Mouse (Mus musculus): ENCODE data around the gene Pkd1l3.

Pkd1l3 gene

GRCm38 (mm10) chr8:109614243-109615210 is at the start of gene Pkd1l3:
TSS of gene Pkd1l3 (plus strand) at chr8:109614517.
- Histone ChIP-seq H3K27me3 (ENCODE audit: control insufficient read depth, insufficient read depth, low read length, poor library complexity, severe bottlenecking) (no peaks in the 10 kb centered on the region), H3K36me3 (ENCODE audit: control insufficient read depth, insufficient read depth, low read length, poor library complexity, severe bottlenecking) (no peaks in the 10 kb centered on the region)
- DNase-seq (ENCODE audit: low read depth, low spot score) = peak; percentile 36

GRCm38 (mm10) chr8:109564766-109565165 is 49.6 kb upstream of the Pkd1l3 start:
- DNase-seq (ENCODE audit: low read depth, low spot score) = no peak
- no peaks in the 10 kb centered on the region; the same call in 1 of the 2 replicates for H3K36me3 ChIP-seq (ENCODE audit: control insufficient read depth, insufficient read depth, low read length, poor library complexity, severe bottlenecking)
- no peaks in the 10 kb centered on the region for H3K27me3 ChIP-seq (ENCODE audit: control insufficient read depth, insufficient read depth, low read length, poor library complexity, severe bottlenecking)

- Histone ChIP-seq H3K27me3 (ENCODE audit: control insufficient read depth, insufficient read depth, low read length, poor library complexity, severe bottlenecking) (no peaks in the 10 kb centered on the region), H3K36me3 (ENCODE audit: control insufficient read depth, insufficient read depth, low read length, poor library complexity, severe bottlenecking) (peaks cover 2% of the 10 kb centered on the region; the same call in 1 of the 2 replicates)
- DNase-seq (ENCODE audit: low read depth, low spot score) = peak; percentile 100
These were observed 48.6 kb upstream of the Pkd1l3 start, which contains the start of the genes Dhx38 and Txnl4b for GRCm38 (mm10) chr8:109565498-109566333. TSS of gene Dhx38 (minus strand) at chr8:109565861. TSS of gene Txnl4b (plus strand) at chr8:109565892.

GRCm38 (mm10) chr8:109571139-109571538 is 43.2 kb upstream of the Pkd1l3 start:
- DNase-seq (ENCODE audit: low read depth, low spot score) = no peak
- H3K27me3 ChIP-seq (ENCODE audit: control insufficient read depth, insufficient read depth, low read length, poor library complexity, severe bottlenecking) = no peaks in the 10 kb centered on the region
- peaks cover 7% of the 10 kb centered on the region; the same call in 1 of the 2 replicates for H3K36me3 ChIP-seq (ENCODE audit: control insufficient read depth, insufficient read depth, low read length, poor library complexity, severe bottlenecking)

DNA sequence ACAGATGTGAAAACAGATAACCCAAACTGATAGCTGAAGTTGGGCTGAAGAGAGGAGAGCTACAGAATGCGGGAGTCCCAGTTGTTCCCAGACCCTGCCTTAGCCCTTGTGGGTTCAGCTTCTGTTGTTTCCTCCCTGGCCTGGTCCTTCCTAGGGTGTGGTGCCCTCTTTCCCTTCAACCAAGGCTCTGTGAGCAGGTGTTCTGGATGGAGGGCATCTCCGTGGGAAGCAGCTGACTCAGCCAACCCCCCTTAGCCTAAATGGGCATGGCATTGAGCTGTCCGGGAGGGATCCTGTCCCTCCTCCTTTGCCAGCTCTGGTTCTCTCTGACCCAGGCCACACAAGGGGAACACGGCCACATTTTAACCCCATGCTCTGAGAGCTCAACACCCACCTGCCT is 38.0 kb upstream of the Pkd1l3 start:
- Histone ChIP-seq H3K36me3 (ENCODE audit: control insufficient read depth, insufficient read depth, low read length, poor library complexity, severe bottlenecking) (peaks cover 5% of the 10 kb centered on the region; the same call in 1 of the 2 replicates), H3K27me3 (ENCODE audit: control insufficient read depth, insufficient read depth, low read length, poor library complexity, severe bottlenecking) (no peaks in the 10 kb centered on the region)
- DNase-seq (ENCODE audit: low read depth, low spot score) = no peak

DNA sequence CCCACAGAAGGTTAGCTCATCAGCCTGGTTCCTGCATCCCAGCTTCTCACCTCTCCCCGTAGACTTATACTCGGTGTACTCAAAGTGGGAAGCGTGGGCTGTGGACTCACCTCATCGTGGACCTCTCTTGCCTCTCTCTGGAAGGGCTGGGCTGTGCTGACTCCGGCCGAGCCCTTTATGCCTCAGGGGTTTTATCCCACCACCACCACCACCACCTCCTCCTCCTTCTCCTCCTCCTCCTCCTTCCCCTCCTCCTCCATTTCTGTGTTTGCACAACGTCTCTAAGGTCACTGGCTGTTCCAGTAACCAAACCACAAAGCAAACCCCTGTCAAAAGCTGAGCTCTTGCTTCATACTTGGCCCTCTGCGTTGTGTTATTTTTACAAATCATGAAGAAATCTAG is 35.4 kb upstream of the Pkd1l3 start, which contains the start of gene Hp:
Hp (minus strand) TSS at position 273 of the 402 bp plus-strand sequence.
- Histone ChIP-seq H3K27me3 (ENCODE audit: control insufficient read depth, insufficient read depth, low read length, poor library complexity, severe bottlenecking) (no peaks in the 10 kb centered on the region), H3K36me3 (ENCODE audit: control insufficient read depth, insufficient read depth, low read length, poor library complexity, severe bottlenecking) (no peaks in the 10 kb centered on the region)
- DNase-seq (ENCODE audit: low read depth, low spot score) = no peak

DNA sequence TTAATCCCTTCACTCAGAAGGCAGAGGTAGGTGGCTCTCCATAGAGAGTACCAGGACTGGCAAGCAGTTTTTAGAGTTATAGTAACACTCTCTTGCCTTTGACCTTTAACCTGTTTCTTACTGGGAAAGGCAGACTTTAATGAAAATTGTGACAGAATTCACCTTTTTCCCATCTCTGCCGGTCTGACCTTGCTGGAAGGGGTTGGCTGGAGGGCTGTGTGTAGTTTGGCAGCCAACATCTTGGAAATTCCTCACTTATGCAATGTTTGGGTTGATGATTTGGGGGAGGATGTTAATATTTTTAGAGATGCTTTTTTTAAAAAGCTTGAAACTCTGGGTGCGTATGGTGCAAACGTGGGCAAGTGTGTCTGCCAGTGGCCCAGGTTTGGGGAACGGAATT is 30.0 kb upstream of the Pkd1l3 start:
- no peak for DNase-seq (ENCODE audit: low read depth, low spot score)
- no peaks in the 10 kb centered on the region for H3K36me3 ChIP-seq (ENCODE audit: control insufficient read depth, insufficient read depth, low read length, poor library complexity, severe bottlenecking)
- no peaks in the 10 kb centered on the region; the same call in 1 of the 2 replicates for H3K27me3 ChIP-seq (ENCODE audit: control insufficient read depth, insufficient read depth, low read length, poor library complexity, severe bottlenecking)

DNA sequence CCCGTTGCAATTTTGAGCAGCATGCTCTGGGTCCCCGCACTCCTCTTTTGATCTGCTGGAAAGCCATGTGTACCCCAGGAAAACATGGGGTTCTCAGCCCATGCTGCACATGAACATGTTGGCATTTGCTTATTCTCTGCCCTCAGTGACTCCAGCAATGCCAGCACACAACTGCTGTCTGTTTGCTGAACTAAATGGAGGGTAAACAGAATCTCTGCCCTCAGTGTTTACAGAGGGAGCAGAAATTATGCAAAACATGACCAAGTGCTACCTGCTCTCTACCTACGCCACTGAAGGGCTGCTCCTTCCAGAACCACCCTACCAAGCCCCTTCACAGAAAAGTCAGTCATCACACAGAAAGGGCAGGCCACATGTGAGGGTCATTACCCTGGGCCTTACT is 29.5 kb upstream of the Pkd1l3 start:
- no peak for DNase-seq (ENCODE audit: low read depth, low spot score)
- Histone ChIP-seq H3K27me3 (ENCODE audit: control insufficient read depth, insufficient read depth, low read length, poor library complexity, severe bottlenecking) (no peaks in the 10 kb centered on the region; the same call in 1 of the 2 replicates), H3K36me3 (ENCODE audit: control insufficient read depth, insufficient read depth, low read length, poor library complexity, severe bottlenecking) (no peaks in the 10 kb centered on the region)

- DNase-seq (ENCODE audit: low read depth, low spot score) = no peak
These were observed 28.7 kb upstream of the Pkd1l3 start for GRCm38 (mm10) chr8:109585652-109586051.

DNA sequence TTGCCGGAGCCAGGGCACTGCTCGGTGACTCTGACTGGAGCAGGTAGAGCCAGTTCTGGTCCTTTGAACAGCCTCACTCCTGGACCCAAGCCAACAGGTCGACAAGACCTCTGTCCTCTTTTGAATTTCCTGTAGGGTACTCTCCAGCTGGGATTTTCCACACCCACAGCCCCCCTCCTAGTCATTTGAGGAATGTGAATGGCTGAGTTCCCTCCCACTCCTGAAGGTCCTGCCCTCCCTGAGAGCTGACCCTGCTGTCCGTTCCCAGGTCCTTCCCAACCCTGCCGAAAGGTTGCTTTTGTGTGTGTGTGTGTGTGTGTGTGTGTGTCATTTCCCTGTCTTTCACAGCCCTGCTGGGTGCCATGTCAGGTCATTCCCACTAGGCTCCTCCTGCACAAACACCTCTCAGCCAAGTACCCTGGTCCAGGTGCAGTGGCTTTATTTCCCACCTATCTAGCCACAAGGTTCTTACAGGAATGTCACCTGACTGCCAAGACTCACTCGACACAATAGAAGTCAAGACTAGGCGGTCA is 27.3 kb upstream of the Pkd1l3 start:
- DNase-seq (ENCODE audit: low read depth, low spot score) = no peak
- Histone ChIP-seq H3K27me3 (ENCODE audit: control insufficient read depth, insufficient read depth, low read length, poor library complexity, severe bottlenecking) (no peaks in the 10 kb centered on the region; the same call in 1 of the 2 replicates), H3K36me3 (ENCODE audit: control insufficient read depth, insufficient read depth, low read length, poor library complexity, severe bottlenecking) (no peaks in the 10 kb centered on the region)

More at GRCm38 (mm10) chr8:109585652-109586051, 28.7 kb upstream of the Pkd1l3 start:
- no peaks in the 10 kb centered on the region; the same call in 1 of the 2 replicates for H3K27me3 ChIP-seq (ENCODE audit: control insufficient read depth, insufficient read depth, low read length, poor library complexity, severe bottlenecking)
- no peaks in the 10 kb centered on the region for H3K36me3 ChIP-seq (ENCODE audit: control insufficient read depth, insufficient read depth, low read length, poor library complexity, severe bottlenecking)

DNA sequence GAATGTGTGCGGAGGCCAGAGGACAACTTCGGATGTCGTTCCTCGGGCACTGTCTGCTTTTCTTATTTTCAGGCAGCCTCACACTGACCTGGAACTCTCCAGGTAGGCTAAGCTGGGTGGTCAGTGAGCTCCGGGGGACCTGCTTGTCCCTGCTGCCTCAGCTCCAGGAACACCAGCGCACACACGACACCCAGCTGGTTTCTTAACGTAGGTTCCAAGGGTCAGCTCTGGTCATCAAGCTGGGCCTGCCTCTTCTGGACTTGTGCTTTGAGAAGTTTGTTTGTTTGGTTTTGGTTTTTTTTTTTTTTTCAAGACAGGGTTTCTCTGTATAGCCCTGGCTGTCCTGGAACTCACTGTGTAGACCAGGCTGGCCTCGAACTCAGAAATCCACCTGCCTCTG is 23.4 kb upstream of the Pkd1l3 start:
- no peak for DNase-seq (ENCODE audit: low read depth, low spot score)
- H3K36me3 ChIP-seq (ENCODE audit: control insufficient read depth, insufficient read depth, low read length, poor library complexity, severe bottlenecking) = peaks cover 3% of the 10 kb centered on the region; the same call in 1 of the 2 replicates
- no peaks in the 10 kb centered on the region; the same call in 1 of the 2 replicates for H3K27me3 ChIP-seq (ENCODE audit: control insufficient read depth, insufficient read depth, low read length, poor library complexity, severe bottlenecking)

DNA sequence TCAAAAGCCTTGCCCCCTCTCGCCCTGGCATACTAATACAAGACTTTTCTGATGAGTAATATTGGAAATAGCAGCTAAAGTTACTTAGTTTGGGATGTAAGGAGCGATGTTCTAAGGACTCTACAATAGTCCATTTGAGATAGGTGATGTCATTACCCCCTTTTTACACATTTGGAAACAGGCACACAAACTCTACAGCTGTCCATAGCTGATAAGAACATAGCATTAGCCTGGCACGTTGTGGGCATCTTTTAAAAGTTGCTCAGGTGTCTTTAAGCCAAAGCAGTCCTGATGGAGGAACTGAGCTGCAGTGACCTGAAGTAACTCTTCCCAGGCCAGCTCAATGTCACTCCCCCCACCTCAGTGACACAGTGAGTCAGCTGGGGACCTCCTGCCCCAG is 22.9 kb upstream of the Pkd1l3 start:
- no peaks in the 10 kb centered on the region; the same call in 1 of the 2 replicates for H3K27me3 ChIP-seq (ENCODE audit: control insufficient read depth, insufficient read depth, low read length, poor library complexity, severe bottlenecking)
- no peak for DNase-seq (ENCODE audit: low read depth, low spot score)

DNA sequence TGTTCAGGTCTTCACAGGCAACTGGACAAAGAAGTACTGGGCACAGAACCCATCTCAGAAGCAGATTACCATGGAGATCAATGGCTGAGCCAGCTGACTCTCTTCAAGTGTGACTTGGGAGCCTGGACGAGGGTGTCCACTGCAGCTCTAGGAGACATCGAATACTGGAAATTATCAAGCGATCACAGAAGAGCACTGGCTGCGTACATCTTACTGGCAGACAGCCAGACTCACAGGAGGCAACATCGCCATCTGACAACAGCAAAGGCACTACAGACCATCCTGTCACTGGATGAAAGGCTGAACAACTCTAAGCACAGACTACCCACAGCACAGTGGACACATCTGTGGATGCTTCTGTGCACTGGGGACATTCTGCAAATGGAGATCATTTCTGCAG is 22.2 kb upstream of the Pkd1l3 start:
- Histone ChIP-seq H3K36me3 (ENCODE audit: control insufficient read depth, insufficient read depth, low read length, poor library complexity, severe bottlenecking) (peaks cover 5% of the 10 kb centered on the region; the same call in 1 of the 2 replicates), H3K27me3 (ENCODE audit: control insufficient read depth, insufficient read depth, low read length, poor library complexity, severe bottlenecking) (no peaks in the 10 kb centered on the region; the same call in 1 of the 2 replicates)
- DNase-seq (ENCODE audit: low read depth, low spot score) = no peak

More for the DNA sequence above, 22.9 kb upstream of the Pkd1l3 start:
- H3K36me3 ChIP-seq (ENCODE audit: control insufficient read depth, insufficient read depth, low read length, poor library complexity, severe bottlenecking) = peaks cover 3% of the 10 kb centered on the region; the same call in 1 of the 2 replicates

DNA sequence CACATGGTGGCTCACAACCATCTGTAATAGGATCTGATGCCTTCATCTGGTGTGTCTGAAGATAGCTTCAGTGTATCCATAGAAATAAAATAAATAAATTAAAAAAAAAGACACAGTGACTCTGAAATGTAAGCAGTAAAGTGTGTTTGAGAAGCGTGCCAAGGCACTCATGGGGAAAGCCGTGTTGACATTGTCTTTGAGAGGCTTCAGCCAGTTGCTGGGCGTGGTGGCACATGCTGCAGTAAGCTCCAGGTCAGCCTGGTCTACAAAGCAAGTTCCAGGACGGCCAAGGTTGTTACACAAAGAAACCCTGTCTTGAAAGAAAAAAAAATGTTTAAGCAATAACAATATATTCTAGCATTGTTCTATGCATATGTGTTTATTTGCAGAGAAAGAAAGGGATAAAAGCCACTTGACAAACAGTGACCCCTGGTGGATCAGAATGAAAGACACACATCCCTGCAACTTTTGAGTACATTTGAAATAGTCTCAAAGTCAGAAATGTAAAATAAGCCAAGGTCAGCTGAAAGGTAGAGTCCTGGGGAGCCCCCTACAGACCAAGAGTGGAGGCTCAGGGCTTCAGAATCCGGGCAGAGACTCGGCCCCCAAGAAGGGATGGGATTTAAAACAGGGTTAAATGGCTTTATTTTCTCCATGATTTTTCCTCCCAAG is 21.1 kb upstream of the Pkd1l3 start:
- peak; percentile 47 for DNase-seq (ENCODE audit: low read depth, low spot score)
- no peaks in the 10 kb centered on the region for H3K27me3 ChIP-seq (ENCODE audit: control insufficient read depth, insufficient read depth, low read length, poor library complexity, severe bottlenecking)
- peaks cover 5% of the 10 kb centered on the region; the same call in 1 of the 2 replicates for H3K36me3 ChIP-seq (ENCODE audit: control insufficient read depth, insufficient read depth, low read length, poor library complexity, severe bottlenecking)
